Mouse (Mus musculus) c-Kit-positive CD71-positive TER-119-positive erythroid progenitor cells, embryonic 14.5 days (primary cell): ENCODE measurements around the gene Gm44503.
A peak's percentile ranks its signal among the peaks of the same experiment; 100 is the strongest.

ENCODE experiments used
- DNase-seq: peaks from one replicate; pipeline ENCODE4 v3.0.0-alpha.2; 2013; ENCODE audit warnings: low spot score

Gene Gm44503

GRCm38 (mm10) chr9:72972984-72973383, 14.3 kb downstream of the Gm44503 start:
- no peak for DNase-seq

GRCm38 (mm10) chr9:72974734-72975133, 16.1 kb downstream of the Gm44503 start:
- no peak for DNase-seq

DNA sequence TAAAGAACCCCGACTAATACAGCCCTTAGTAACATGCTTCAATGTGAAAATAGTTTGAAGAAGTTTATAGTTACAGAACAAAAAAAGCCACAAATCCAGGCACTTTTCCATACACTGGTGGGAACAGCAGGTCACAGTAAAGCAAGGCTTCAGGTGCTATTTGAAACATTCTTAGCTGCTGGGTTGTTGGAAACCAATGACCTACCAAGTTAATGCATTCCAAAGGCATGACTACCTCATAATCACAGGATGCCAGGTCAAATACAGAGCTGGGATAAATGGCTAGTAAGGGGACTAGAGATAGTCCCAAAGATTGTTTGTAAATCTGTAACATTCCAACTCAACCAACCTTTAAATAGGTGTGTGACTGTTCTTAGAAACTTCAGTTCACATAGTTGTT, 16.6 kb downstream of the Gm44503 start:
- no peak for DNase-seq

GRCm38 (mm10) chr9:72983066-72983465, 24.4 kb downstream of the Gm44503 start:
- DNase-seq = no peak

DNA sequence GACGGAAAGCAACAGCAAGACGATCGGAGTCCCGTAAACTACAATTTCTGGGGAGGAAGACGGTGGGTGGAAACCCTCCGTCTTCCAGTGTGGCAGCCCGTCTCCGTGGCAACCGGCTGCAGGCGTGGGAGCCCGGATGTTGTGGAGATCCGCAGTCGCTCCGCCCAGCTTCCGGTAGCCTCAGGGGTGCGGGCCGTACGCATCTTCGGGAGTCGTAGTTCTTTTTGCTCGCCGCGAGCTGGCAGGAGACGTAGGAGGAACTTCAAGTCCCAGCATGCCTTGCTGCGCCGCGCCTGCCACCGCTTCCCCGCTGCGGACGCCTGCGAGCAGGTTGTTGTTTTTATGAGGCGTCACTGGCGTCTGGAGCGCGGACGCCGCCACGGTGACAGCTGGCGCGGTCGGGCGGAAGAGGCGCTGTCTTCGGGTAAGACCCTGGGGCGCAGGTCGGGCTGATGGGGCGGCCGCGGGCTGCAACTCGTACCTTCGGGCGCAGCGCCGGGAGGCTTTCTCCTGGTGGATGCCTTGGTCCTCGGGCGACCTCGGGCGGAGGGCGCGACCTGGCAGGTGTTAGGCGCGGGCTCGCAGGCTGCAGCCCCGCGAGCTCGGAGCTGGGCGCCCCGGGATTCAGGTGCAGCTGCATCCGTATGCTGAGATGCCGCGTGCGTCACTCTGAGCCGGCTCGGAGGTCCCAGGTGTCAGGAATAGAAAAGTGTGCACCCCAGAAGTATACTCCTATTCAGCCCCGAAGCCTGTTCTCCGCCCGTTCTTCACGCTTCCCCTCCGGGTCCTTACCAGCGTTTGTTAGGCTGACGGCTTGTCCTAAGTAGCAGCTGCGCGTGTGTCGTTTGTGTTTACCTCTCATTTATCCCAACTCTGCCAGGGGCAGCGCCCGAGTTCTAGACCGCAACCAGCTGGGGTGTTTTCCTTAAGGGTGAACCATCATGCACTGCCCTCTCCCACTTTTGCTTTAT, 26.9 kb downstream of the Gm44503 start, which contains the start of the genes Ccpg1os and Ccpg1:
Ccpg1os (minus strand) TSS at position 133 of the 971 bp plus-strand sequence.
Ccpg1 (plus strand) TSS at position 180 of the 971 bp plus-strand sequence.
- DNase-seq = peak; percentile 90

DNA sequence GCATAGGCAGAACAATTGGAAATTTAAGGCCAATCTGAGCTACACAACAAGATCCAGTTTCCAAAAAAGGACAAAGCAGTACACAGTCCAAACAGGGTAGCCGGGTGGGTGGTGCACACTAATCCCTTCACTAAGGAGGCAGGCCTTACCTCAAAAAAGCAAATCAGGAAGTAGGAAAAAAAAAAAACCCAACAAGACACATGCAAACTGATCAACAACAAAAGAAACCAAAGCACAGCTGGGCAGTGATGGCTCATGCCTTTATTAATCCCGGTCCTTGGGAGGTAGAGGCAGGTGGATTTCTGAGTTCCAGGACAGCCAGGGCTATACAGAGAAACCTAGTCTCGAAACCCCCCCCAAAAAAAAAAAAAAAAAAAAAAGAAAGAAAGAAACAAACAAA, 29.1 kb downstream of the Gm44503 start:
- no peak for DNase-seq

DNA sequence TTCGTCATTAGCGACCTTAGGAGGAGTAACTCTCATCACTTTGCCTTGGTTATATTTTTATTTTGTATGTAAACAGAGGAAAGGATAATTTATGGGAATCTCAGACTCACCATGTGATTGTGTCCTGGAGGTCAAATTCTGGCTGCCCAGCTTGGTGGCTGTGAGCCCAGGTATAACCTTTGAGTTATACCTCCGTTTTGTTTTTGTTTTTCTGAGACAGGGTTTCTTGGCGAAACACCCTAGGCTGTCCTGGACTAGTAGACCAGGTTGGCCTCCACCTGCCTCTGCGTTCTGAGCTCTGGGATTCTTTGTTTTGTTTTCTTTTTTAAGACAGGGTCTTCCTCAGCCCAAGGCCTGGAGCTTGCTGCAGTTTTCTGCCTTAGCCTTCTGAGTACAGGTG, 30.1 kb downstream of the Gm44503 start:
- no peak for DNase-seq

- DNase-seq = no peak
These were observed 32.8 kb downstream of the Gm44503 start for GRCm38 (mm10) chr9:72991420-72991819.

- no peak for DNase-seq
These were observed 33.9 kb downstream of the Gm44503 start for GRCm38 (mm10) chr9:72992576-72992975.

GRCm38 (mm10) chr9:72996167-72996566, 37.5 kb downstream of the Gm44503 start:
- DNase-seq = no peak

DNA sequence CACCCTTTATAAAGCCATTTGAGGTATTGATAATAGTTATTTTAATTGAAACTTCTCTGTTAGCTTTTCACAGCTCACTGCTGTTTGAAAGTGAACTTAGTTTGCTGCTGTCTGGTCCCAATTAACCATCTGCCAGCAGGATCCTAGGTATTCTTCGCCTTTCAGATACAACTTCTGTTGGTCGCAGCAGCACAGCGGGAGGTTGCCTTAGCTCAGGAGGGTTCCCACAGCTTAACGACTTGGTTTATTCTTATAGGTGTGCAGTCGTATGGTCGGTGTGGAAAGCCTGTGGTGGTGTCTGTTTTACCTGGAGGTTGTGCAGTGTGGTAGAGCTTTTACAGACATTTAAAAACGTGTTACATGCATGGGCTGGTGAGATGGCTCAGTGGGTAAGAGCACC, 38.2 kb downstream of the Gm44503 start:
- no peak for DNase-seq

DNA sequence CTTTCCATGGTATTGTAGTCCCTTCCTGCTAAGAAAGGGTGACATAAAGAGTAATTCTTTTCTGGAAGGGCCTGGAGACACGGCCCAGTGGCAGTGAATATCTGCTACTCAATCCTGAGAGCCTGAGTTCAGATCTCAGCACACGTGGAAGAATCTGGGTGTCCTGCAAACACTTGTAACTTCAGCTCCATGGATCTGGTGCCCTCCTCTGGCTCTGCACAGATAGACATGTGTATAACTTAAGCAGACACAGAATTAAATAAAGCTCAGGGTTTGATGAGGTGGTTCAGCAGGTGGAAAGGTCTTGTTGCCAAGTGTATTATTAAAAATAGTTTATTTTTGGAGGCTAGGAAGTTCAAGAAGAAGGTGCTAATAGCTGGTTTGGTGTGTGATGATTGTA, 41.8 kb downstream of the Gm44503 start:
- no peak for DNase-seq

DNA sequence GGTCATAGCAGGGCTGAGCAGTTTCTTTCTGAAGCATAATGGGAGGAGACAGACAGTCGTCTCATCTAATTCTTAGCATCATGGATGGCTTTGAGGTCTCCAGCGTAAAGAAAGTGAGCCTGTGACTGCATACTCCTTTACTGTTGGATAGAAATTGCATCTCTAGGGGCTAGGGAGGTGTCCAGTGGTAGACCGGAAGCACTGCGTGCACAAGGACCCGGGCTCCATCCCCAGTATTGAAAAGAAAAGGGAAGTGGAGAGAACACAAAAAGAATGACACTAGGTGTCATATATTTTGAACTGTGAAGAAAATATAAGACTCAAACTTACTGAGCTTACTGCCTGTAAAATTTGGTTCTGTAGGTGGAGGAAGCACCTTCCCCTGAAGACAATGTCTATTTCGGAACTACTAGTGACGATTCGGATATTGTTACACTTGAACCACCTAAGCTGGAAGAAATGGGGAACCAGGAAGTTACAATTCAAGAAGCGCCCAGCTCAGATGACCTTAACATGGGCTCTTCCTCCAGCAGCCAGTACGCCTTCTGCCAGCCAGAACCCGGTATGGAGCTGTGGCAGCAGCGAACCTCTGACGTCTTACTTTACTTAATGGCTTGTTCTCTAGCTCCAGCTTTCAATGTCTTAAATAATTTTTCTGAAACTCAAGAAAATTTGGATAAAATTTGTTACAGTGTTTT, 42.8 kb downstream of the Gm44503 start:
- no peak for DNase-seq

DNA sequence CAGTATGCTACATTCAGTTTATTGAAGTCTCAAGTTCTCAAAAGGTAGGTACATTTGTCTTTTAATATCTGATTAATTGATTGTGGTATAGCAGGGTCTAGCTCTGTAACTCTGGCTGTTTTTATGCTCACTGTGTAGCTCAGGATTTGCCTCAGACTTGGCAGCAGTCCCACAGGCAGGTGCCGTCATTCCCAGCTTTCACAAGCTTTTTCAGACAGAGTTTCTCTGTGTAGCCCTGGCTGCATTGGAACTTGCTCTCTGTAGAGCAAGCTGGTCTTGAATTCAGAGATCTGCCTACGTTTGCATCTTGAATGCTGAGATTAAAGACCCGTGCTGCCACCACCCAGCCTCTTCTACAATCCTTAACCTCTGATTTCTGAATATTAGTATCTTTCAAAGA, 43.5 kb downstream of the Gm44503 start:
- DNase-seq = no peak

DNA sequence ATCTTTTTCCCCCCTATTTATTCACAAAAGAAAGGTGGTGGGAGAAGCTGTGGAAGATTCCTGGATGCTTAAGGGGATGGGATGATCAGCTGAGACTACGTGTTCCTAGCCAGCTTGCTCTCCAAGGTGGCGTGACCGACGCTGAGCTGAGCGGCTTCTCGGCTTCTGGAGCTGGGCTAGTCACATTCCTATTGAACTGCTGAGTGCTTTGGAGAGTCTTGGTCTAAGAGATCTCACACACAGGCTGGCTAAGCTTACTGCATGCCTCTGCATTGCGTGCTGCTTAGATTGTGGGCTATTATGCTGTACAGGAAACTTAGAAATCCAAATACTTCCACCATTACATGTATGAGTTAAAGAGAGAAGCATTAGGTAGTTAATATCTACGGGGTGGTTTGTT, 45.4 kb downstream of the Gm44503 start:
- DNase-seq = no peak

DNA sequence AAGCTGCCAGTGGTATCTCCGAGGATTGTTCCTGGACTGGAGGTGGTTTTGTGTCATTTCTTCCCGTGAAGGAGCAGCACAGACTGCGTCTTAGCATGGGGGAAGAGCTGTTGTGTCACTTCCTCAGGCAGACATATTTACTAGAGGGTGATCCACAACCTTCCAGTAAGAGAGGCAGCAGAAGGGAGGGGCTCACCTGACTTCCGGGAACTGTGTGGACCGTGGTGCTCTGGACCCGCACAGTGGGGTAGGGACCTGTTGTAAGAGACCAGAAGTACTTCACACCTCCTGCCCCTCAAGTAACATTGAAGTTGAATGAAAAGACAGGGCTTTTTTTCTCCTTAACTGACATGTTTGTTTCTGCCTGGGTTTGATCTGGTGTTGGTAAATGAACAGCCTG, 46.5 kb downstream of the Gm44503 start:
- no peak for DNase-seq

- no peak for DNase-seq
These were observed 47.5 kb downstream of the Gm44503 start for GRCm38 (mm10) chr9:73006175-73006574.

- no peak for DNase-seq
These were observed 49.7 kb downstream of the Gm44503 start for GRCm38 (mm10) chr9:73008384-73008783.

- DNase-seq = no peak
These were observed 54.0 kb downstream of the Gm44503 start for GRCm38 (mm10) chr9:73012629-73013028.

- no peak for DNase-seq
These were observed 56.1 kb downstream of the Gm44503 start for GRCm38 (mm10) chr9:73014724-73015123.

DNA sequence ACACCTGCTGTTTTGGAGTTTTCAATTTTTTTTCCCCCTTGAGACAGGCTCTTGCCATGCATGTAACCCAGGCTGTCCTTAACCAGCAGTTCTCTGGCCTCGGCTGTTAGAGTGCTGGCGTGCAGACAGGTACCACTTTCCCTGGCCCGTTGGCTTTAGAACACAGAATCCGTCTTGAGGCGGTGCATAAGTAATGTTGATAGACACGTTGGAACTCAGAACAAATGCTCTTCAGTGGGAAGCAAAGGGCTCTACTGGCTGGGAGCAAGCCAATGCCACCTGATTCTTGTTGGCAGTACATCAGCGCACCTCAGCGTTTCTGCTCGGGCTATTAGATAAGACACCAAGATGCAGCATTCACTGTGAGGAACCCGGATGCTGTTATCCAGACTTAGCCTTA, 61.2 kb downstream of the Gm44503 start:
- no peak for DNase-seq

GRCm38 (mm10) chr9:73020566-73021097, 62.0 kb downstream of the Gm44503 start:
- no peak for DNase-seq
